Mouse (Mus musculus): ENCODE results near the gene Tenm2. TPM values are rescaled to one million over a fixed set of nuclear protein-coding genes. Genes with fewer than 3 reads are reported as not detected.

Gene Tenm2
- total RNA-seq, 4 experiments from 2014 or later = 0.35 to 0.77 (median 0.54) TPM

DNA sequence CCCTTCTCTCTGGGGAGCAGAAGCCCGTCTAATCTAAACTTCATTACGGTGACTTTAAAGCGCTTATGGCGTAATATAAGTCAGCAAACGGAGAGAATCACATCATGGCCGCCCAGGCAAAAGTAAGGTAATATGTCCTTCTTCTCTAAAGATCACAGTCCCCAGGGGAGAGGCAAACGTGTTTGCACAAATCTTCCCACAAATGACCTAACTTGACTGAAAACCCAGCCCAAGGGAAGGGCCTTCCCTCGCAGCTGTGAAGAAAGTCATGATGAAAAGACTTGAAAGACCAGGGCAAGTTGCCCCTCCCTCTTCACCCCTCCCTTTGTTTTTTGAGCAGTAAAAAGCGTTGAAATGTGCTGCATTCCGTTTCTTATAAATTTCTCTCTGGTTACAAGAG is 971.9 kb downstream of the Tenm2 start:
- no peak for DNase-seq

- DNase-seq = no peak
These were observed 978.6 kb downstream of the Tenm2 start for GRCm38 (mm10) chr11:36257187-36257586.

DNA sequence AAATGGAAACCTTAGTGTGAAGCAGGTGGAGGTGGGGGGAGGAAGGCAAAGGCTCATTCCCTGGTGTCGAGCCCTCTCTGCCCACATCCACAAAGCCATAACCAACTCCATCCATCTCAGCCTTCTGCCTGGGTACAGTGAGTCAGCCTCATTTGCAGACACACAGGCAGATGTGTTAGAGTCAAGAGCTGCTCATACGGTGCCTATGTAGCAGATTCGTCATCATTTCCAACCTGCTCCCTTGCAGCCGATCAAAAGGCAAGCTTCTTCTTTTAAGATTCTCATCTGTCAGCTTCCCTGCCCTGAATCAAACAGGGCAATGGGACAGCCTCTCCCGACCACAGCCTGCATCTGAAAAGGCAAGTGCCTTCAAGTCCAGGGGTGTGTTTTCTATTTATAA is 979.0 kb downstream of the Tenm2 start:
- DNase-seq = no peak

DNA sequence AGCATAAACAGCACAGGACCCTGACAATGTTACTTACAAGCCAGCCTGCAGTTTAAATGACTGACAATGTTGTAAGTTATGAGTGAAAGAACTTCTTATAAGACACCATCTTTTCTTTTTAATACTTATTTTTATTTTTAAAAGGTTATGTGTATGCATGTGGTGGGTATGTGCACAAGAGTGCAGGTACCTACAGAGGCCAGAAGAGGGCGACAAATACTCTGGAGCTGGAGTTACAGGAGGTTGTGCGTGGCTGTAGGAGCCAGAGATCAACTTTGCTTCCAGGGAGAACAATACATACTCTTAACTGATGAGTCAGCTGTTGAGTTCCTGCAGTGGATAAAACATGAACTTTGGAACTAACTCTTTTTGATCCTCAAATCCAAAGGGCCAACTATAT is 981.7 kb downstream of the Tenm2 start:
- DNase-seq = no peak

GRCm38 (mm10) chr11:36250111-36250510 is 985.7 kb downstream of the Tenm2 start:
- DNase-seq = no peak

GRCm38 (mm10) chr11:36246152-36246551 is 989.6 kb downstream of the Tenm2 start:
- DNase-seq = no peak

DNA sequence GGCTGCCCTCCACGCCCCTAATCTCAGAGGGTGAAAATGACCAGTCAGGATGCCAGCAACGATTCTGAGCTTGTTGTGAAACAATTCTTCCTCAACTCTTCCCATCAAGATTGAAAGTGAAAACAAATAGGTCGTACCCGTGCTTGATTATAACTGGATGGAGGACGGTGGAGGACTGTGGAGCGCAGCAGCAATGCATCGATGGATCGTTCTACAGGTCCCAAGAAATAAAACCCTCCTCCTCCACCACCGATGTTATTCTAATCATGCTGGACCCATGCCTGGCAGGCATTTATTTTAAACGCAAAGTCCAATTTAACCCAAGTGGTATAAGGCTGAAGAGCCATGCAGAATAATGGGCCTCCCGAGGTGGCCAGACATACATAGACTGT is 991.3 kb downstream of the Tenm2 start:
- no peak for DNase-seq

DNA sequence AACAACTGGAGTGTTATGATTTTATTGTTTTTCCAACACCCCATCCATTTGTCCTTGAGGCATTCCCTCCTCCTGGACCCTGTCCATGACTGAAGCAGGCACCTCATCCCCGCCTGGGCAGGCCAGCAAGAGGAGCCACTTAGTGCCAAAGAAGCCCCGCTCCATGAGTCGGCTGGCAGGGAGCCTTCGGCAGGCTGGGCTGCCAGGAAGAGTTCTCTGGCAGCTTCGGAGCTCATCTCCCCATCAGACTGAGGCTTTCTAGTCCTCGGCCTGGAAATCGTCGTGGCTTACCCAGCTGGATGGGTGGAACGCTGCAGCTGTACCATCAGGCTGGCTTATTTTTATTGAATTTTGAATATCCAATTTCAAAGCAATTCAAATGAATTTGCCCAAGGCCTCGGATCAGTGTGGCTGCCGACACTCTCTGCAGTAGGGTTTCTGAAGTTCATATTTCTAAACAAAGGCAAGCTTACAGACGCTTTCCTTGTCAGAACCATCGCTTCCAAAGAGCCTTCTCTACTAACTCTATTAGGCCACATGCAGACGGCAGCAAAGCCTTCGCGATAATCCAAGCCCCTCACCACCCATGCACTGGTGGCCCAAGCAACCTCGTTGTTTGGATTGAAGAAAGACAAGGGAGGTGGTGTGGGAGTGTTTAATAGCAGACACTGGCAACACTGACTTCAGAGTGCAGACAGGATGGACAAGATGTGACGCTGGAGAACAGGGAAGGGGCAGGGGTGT is 991.8 kb downstream of the Tenm2 start:
- no peak for DNase-seq

- no peak for DNase-seq
These were observed 996.9 kb downstream of the Tenm2 start for GRCm38 (mm10) chr11:36238890-36239289.

DNA sequence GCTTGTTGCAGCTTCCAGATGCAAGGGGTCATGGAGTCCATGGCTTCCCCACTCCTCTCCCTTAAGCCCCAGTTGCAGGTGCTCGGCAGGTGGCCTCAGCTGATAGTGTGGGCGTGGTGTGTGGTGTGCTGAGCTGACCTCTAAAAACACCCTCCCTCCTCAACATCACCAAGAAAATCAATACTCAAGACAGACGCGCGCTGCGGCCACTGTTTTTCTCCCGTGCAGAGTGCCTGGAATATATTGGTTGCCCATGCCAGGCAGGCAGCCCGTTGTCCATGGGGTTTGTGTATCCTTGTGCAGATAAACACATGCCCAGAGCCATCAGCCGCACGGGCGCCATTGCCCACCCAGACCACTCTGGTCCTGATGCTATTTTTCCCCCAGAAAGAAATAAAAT is 1007.1 kb downstream of the Tenm2 start:
- DNase-seq = no peak

GRCm38 (mm10) chr11:36228196-36228595 is 1007.6 kb downstream of the Tenm2 start:
- DNase-seq = no peak

DNA sequence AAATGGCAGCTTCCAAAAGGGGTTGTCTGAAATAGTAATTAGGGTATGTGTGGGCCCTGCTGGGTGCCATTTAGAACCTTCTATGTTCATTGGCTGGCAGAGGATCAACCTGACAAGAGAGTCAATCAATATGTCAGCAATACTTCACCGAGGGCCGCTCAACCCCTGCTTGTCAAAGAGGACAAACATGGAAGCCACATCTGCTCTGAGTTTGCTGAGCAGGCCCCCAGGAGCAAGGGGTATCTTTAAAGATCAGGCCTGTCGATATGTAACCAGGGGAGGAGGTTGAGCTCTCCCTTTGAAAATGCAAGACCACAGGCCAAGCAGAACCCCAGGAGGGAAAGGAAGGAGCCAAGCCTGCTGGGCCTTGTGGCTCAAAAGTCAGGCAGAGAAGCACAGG is 1009.7 kb downstream of the Tenm2 start:
- DNase-seq = no peak

DNA sequence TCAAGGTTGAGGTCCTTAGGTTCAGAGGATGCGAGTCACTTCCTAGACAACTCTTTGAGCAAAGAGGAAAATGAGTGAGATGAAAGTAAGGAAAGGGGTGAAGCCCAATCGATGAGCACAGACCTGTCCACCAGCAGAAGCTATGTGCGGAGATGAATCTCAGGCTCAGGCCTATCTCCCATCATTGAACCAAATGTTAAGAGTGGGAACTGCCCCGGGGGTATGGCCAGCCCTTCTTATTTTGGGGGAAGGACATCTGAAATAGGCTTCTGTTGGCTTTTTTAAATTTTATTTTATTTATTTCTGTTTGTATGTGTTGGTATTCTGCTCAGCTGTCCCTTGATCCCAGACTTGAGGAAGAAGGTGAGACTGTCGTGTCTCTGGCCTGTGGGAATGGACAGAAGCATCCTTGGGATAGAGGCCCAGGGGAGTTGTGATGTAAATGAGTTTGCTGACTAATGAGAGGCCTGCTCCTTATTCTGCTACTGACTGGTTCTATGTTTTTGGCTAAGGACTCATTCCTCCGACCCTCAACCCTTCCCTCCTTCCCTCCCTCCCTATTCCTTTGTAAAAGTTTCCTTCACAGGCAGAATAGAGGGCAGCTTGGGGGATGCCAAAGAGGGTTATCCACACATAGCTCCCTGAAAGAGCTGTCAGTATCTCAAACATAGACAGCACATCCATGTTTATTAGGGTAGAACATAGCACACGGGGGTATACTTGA is 1011.9 kb downstream of the Tenm2 start:
- no peak for DNase-seq

- no peak for DNase-seq
These were observed 1013.7 kb downstream of the Tenm2 start for GRCm38 (mm10) chr11:36222071-36222470.

DNA sequence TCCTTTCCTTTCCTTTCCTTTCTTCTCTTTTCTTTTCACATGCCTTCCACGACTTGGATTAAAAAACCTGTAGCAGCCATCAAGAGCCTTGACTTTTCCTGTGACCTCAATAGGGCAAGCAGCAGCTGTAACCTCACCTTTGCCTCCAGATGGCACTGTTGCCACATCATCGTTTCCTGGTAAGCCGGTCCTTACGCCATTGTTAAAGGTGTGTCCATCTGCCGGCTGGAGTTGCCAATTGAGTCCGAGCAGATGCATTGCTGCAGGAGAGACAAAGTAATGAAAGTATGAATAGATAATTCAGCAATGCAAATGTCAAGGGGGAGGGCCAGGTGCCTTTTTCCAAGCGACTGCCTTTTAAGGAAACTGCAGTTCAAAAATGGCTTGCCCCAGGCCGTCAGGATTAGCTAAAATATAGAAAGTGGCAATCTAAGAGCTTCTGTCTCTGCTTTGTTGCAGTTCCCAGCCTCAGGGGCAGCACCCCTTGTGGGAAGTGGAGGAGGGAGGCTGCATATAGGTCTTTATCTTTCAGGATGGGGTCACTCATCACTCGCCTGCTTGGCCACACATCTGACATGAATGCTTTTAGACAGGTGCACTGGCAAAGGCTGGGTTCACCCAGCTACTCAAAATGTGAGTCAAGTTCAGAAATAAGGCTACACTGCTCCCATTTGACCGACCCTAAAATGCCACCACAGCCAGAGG is 1014.3 kb downstream of the Tenm2 start:
- DNase-seq = peak; percentile 70

DNA sequence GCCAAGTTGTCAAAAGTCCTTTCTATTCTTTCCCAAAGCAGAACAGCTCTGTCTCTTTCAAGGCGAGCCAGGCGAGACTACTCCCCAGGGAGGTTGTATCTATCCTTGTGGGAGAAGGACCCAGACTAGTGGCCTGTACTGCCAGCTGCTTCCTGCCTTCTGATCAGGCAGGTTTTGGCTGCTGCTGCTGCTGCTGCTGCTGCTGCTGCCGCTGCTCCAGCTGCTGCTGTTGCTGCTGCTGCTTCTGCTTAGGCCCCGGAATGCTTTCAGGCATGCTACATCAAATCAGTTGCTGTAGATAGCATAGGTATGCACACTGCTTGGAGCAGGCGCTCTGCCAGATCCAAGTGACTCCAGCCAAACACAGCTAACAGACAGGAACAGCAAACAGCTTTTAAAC is 1015.1 kb downstream of the Tenm2 start:
- no peak for DNase-seq

- DNase-seq = no peak
These were observed 1016.2 kb downstream of the Tenm2 start for GRCm38 (mm10) chr11:36219586-36219985.

DNA sequence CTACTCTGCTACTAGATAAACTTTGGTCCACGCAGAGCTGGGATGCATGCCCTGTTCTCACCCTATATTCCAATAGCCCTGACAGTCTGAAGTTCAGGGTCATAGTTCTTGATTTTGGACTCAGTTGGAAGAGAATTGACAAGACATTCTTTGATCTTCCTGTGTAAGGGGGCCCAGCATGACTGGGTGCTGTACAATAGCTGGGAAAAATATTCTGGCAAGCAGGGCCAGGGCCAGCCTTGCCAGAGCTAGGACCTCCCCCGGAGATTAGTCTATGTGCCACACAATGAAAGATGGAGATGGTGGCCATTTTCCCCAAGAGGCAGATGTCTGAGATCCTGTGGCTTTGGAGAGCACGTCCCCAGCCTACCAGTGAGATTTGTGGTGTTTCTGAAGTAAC is 1021.2 kb downstream of the Tenm2 start:
- DNase-seq = no peak

- no peak for DNase-seq
These were observed 1031.4 kb downstream of the Tenm2 start for GRCm38 (mm10) chr11:36204381-36204780.

DNA sequence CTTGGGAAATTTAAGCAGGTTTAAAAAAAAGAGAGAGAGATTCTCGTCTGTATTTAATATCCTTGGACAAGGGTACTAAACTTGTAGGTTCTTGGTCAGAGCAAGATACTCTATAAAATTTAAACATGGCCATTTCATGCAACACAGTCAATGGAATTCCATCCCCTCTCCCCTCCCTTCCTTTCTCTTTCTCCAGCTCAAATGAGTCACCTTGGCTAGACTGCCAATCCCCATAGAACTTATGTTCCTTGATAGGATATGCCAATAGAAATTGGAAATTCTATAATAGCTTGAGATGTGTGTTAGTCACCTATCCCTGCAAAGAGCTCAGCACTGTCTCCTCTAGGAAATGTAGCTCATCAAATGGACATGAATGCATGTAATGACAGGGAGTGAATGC is 1031.9 kb downstream of the Tenm2 start:
- DNase-seq = no peak

DNA sequence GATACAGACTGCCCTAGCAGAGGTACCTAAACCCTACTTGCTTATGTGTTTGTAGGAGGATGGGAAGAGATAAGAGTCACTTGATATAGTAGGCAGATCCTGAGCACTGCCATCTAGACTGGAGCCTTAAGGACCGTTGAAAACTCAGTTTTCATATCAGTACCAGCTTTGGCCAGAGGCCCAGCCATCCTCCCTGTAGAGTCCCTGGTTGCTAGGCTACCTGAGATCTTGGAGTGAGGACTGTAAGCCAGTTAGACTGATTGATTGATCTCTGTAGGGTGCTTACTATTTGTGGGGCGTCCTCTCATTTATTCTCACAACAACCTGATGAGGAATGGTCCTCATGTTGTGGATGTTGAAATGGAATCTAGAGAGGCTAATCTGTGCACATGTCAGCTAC is 1041.4 kb downstream of the Tenm2 start:
- DNase-seq = no peak

- DNase-seq = no peak
These were observed 1059.7 kb downstream of the Tenm2 start for GRCm38 (mm10) chr11:36176106-36176505.

DNA sequence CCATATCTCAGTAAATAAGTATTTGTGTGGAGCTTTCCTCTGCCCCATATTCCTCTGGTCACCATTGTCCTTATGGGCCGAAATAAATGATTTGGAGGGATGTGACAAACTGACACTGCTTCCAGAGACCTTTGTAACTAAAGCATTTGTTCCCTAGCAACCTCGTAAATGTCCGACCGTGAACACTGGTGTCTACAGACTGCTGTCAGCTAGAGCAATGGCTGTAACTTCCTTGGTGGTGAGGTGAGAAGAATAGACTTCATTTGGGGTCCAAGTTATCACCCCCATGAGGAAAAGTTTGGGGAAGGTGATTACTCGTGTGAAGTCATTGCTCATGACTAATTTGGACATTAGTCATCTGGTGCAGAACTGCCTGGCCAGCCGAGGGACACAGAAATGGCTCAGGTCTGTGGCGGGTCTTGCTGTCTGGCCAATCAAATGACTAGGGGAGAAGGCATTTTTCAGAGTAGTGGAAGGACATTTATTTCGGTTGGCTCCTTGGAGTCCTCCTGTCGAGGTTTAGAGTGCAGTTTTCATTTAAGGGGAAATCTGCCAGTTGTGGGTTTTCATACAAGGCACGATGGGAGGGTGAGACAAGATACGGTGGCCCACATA is 1062.6 kb downstream of the Tenm2 start:
- DNase-seq = no peak
